Mouse (Mus musculus) WW6 (cell line): ENCODE results near the gene Npepps.
"Not testable (repeated sequence)": the region's sequence is repeated elsewhere in the genome, so short reads cannot be mapped to it uniquely, and the experiment has no call there.

Experiments used
- DNase-seq: peaks from one replicate; pipeline ENCODE4 v3.0.0-alpha.2; 2013; ENCODE audit warnings: low read depth, low spot score

The Npepps gene

GRCm38 (mm10) chr11:97296542-97296941, 16.1 kb upstream of the Npepps start:
- DNase-seq = no peak

- DNase-seq = no peak
Measured at GRCm38 (mm10) chr11:97292731-97293130, 12.3 kb upstream of the Npepps start.

- no peak for DNase-seq
Measured at GRCm38 (mm10) chr11:97289276-97290230, 9.1 kb upstream of the Npepps start.

- no peak for DNase-seq
Measured at GRCm38 (mm10) chr11:97287643-97288042, 7.2 kb upstream of the Npepps start.

- no peak for DNase-seq
Measured at GRCm38 (mm10) chr11:97286973-97287372, 6.5 kb upstream of the Npepps start.

- no peak for DNase-seq
Measured at GRCm38 (mm10) chr11:97285852-97286775, 5.7 kb upstream of the Npepps start.

- DNase-seq = no peak
Measured at GRCm38 (mm10) chr11:97284854-97285253, 4.4 kb upstream of the Npepps start.

GRCm38 (mm10) chr11:97282179-97282578, 1.7 kb upstream of the Npepps start:
- DNase-seq = no peak

- DNase-seq = peak; percentile 93
Measured at GRCm38 (mm10) chr11:97279405-97280215, 828 bp downstream of the Npepps start.

- DNase-seq = no peak
Measured at GRCm38 (mm10) chr11:97279040-97279404, 1.4 kb downstream of the Npepps start.

GRCm38 (mm10) chr11:97278456-97278855, 2.0 kb downstream of the Npepps start:
- DNase-seq = no peak

GRCm38 (mm10) chr11:97277166-97277565, 3.3 kb downstream of the Npepps start:
- DNase-seq = no peak

- DNase-seq = no peak
Measured at GRCm38 (mm10) chr11:97276019-97276418, 4.4 kb downstream of the Npepps start.

- no peak for DNase-seq
Measured at GRCm38 (mm10) chr11:97275349-97275748, 5.1 kb downstream of the Npepps start.

GRCm38 (mm10) chr11:97274947-97275346, 5.5 kb downstream of the Npepps start:
- DNase-seq = not testable (repeated sequence)

- peak; percentile 67 for DNase-seq
Measured at GRCm38 (mm10) chr11:97273613-97274012, 6.8 kb downstream of the Npepps start.

- DNase-seq = no peak
Measured at GRCm38 (mm10) chr11:97272835-97273234, 7.6 kb downstream of the Npepps start.

GRCm38 (mm10) chr11:97270004-97270403, 10.4 kb downstream of the Npepps start:
- DNase-seq = not testable (repeated sequence)

- DNase-seq = not testable (repeated sequence)
Measured at GRCm38 (mm10) chr11:97266544-97266943, 13.9 kb downstream of the Npepps start.

- DNase-seq = not testable (repeated sequence)
Measured at GRCm38 (mm10) chr11:97249649-97250048, 30.8 kb downstream of the Npepps start.

GRCm38 (mm10) chr11:97246510-97247159, 33.8 kb downstream of the Npepps start:
- DNase-seq = no peak
